Mouse (Mus musculus): ENCODE measurements around the gene Gm11037.

The Gm11037 gene

DNA sequence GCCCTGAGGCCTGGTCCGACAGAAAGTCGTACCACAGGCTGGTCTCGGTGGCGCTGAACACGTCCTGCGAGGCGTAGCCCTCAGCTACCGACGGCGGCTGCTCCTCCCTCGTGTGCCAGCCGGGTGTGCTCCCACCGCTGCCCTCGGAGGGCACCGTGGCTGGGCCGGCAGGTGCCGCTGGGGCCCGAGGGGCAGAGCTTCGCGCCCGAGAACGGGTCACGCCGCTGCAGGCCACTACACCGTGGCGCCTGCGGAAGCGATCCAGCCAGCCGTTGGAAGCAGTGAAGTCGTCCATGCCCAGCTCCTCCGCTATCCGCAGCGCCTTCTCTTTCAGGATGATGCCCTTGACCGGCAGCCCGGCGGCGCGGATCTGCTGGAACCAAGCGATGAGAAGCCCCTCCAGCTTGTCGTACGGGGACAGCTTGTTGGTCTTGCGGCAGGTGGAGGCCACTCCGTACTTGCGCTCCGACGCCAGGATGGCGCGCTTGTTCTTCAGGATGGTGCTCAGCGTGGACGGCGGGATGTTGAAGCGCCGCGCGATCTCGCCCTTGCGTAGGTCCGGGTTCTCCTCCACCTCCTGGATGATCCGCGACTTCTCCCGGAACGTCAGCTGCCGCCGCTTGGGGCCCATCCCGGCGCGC, 46.1 kb downstream of the Gm11037 start:
- DNase-seq (ENCODE audit: low read depth) = no peak

DNA sequence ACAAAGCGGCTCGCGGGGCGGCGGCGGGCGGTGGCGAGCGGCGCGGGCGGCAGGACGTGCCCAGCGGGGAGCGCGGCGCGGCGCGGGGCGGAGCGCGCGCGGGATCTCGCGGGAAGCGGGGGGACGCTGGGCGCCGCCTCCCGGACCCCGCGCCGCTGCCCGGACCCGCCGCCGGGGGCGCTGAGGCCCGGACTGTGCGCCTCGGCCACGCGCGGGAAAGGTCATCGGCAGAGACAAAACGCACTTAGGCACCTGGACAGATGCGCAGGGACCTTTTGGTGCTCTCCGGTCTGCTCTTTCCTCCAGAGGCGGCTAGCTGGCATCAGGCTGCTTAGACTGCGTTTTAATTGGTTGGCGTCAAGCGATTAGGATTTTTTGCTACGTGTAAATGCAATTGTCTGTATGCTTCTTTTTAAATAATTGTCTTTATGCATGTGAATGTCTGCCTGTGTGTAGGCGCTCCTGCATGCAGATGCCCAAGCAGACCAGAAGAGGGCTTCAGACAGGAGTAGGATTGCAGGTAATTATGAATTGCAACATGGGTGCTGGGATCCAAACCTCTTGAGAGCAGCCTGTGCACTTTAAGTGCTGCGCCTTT, 46.8 kb downstream of the Gm11037 start, which contains the start of gene Cenpb:
Gene Cenpb, minus strand, starts transcription at position 78 of the 598 bp plus-strand sequence.
- no peak for DNase-seq (ENCODE audit: low read depth)
